In genomic region chr1:20939046-20939445, GRCm38 (mm10) we compare ENCODE assay signal across 9 mouse cellular contexts. TPM values are rescaled to one million over a fixed set of nuclear protein-coding genes. Genes with fewer than 3 reads are reported as not detected.
A peak's percentile ranks its signal among the peaks of the same experiment; 100 is the strongest.
DNase-seq lines count a peak whose midpoint lies in the region; ATAC-seq and TF ChIP-seq lines count a peak whose summit lies in the region.
"Had no signal": no experiment of that assay in that cellular context is flagged by ENCODE, and none has a peak within 500 bp of the region (broad histone marks: within the 10 kb centered on the region; RNA-seq: fewer than 3 reads in every experiment).

No protein-coding gene starts in this region.

- peak; percentile 92 for TF ChIP-seq CTCF in hindbrain, postnatal 0 days (IDR thresholded peaks at IDR 0.05; ENCODE audit: low read depth)
- peak; percentile 96 for TF ChIP-seq CTCF in stomach, postnatal 0 days (IDR thresholded peaks at IDR 0.05; ENCODE audit: low read depth)

- WGBS in forebrain, embryonic 10.5 days, result 39% methylated on average over 3 of the region's 3 CpGs
- 32% methylated on average over 3 of the region's 3 CpGs for WGBS in hindbrain, postnatal 0 days
- 34% methylated on average over 3 of the region's 3 CpGs for WGBS in midbrain, embryonic 12.5 days
- 22% methylated on average over 3 of the region's 3 CpGs for WGBS in stomach, postnatal 0 days

- H3K27ac ChIP-seq in forebrain, embryonic 10.5 days, result no peak overlapping the region
- H3K27ac ChIP-seq in hindbrain, postnatal 0 days, result no peak overlapping the region
- H3K27ac ChIP-seq in midbrain, embryonic 12.5 days (replicated peaks), result no peak overlapping the region
- no peak overlapping the region for H3K27ac ChIP-seq in stomach, postnatal 0 days (replicated peaks)
- H3K27ac ChIP-seq: embryonic facial prominence, embryonic 12.5 days had no signal

- H3K27me3 ChIP-seq in forebrain, embryonic 10.5 days (ENCODE audit: poor library complexity, severe bottlenecking), result no peaks in the 10 kb centered on the region
- H3K27me3 ChIP-seq in hindbrain, postnatal 0 days (ENCODE audit: insufficient read depth, low read length), result no peaks in the 10 kb centered on the region
- H3K27me3 ChIP-seq in midbrain, embryonic 12.5 days, result no peaks in the 10 kb centered on the region
- no peaks in the 10 kb centered on the region for H3K27me3 ChIP-seq in stomach, postnatal 0 days (ENCODE audit: control insufficient read depth, insufficient read depth, low read length)
- H3K27me3 ChIP-seq: embryonic facial prominence, embryonic 12.5 days had no signal

- H3K4me3 ChIP-seq in forebrain, embryonic 10.5 days, result no peak overlapping the region
- no peak overlapping the region for H3K4me3 ChIP-seq in hindbrain, postnatal 0 days (ENCODE audit: low read length)
- no peak overlapping the region for H3K4me3 ChIP-seq in midbrain, embryonic 12.5 days
- H3K4me3 ChIP-seq in stomach, postnatal 0 days (ENCODE audit: low read depth, low read length), result no peak overlapping the region
- H3K4me3 ChIP-seq: embryonic facial prominence, embryonic 12.5 days had no signal

- peak; percentile 59 to 69 for DNase-seq in left cerebral cortex, adult 18-20 months (ENCODE audit: low spot score in 2 of 2)
- no peak for DNase-seq in left cerebral cortex, adult 8-10 months (ENCODE audit: low spot score in 2 of 2)
- peak; percentile 71 for DNase-seq in R1 (ENCODE audit: low read depth, low spot score)
- DNase-seq in forebrain, embryonic 10.5 days (ENCODE audit: extremely low spot score, low spot score), result peak; percentile 27
- DNase-seq in hindbrain, postnatal 0 days (ENCODE audit: low spot score), result peak; percentile 89
- peak; percentile 64 to 71 for DNase-seq in layer of hippocampus, postnatal 10 days (ENCODE audit: low spot score in 2 of 2)
- peak; percentile 44 for DNase-seq in stomach, postnatal 0 days (ENCODE audit: low spot score)

- ATAC-seq in hindbrain, postnatal 0 days, result peak; percentile 81
- ATAC-seq in midbrain, embryonic 12.5 days (ENCODE audit: low FRiP score, low read depth), result peak; percentile 70
- peak; percentile 60; the same call in 1 of the 2 replicates for ATAC-seq in stomach, postnatal 0 days (ENCODE audit: low FRiP score, low TSS enrichment)

- H3K4me1 ChIP-seq in forebrain, embryonic 10.5 days, result no peaks in the 10 kb centered on the region
- no peaks in the 10 kb centered on the region for H3K4me1 ChIP-seq in hindbrain, postnatal 0 days (ENCODE audit: insufficient read depth, low read length)
- H3K4me1 ChIP-seq in midbrain, embryonic 12.5 days, result no peaks in the 10 kb centered on the region
- no peaks in the 10 kb centered on the region for H3K4me1 ChIP-seq in stomach, postnatal 0 days (replicated peaks; ENCODE audit: control insufficient read depth, insufficient read depth)
- H3K4me1 ChIP-seq: embryonic facial prominence, embryonic 12.5 days had no signal

- H3K9ac ChIP-seq in hindbrain, postnatal 0 days (replicated peaks; ENCODE audit: low read length), result no peak overlapping the region
- no peak overlapping the region for H3K9ac ChIP-seq in midbrain, embryonic 12.5 days (replicated peaks)
- no peak overlapping the region for H3K9ac ChIP-seq in stomach, postnatal 0 days (ENCODE audit: low read length)
- H3K9ac ChIP-seq: embryonic facial prominence, embryonic 12.5 days had no signal

- no peak for TF ChIP-seq EP300 in stomach, postnatal 0 days (optimal IDR thresholded peaks at IDR 0.05)

- peaks cover 7% of the 10 kb centered on the region; the same call in 1 of the 2 replicates for H3K9me3 ChIP-seq in forebrain, embryonic 10.5 days
- no peaks in the 10 kb centered on the region for H3K9me3 ChIP-seq in hindbrain, postnatal 0 days (ENCODE audit: low read length)
- peaks cover 5% of the 10 kb centered on the region; the same call in 1 of the 2 replicates for H3K9me3 ChIP-seq in midbrain, embryonic 12.5 days
- H3K9me3 ChIP-seq in stomach, postnatal 0 days (ENCODE audit: control insufficient read depth, low read length), result no peaks in the 10 kb centered on the region
- H3K9me3 ChIP-seq: embryonic facial prominence, embryonic 12.5 days had no signal

- H3K36me3 ChIP-seq in forebrain, embryonic 10.5 days (replicated peaks), result peaks cover 14% of the 10 kb centered on the region
- peaks cover 5% of the 10 kb centered on the region for H3K36me3 ChIP-seq in hindbrain, postnatal 0 days (ENCODE audit: insufficient read depth, low read length)
- peaks cover 14% of the 10 kb centered on the region for H3K36me3 ChIP-seq in midbrain, embryonic 12.5 days
- no peaks in the 10 kb centered on the region; the same call in 1 of the 2 replicates for H3K36me3 ChIP-seq in stomach, postnatal 0 days (ENCODE audit: control insufficient read depth, insufficient read depth, low read length)

- no peak overlapping the region for H3K4me2 ChIP-seq in hindbrain, postnatal 0 days (ENCODE audit: low read depth, low read length)
- no peak overlapping the region for H3K4me2 ChIP-seq in midbrain, embryonic 12.5 days (replicated peaks)
- H3K4me2 ChIP-seq in stomach, postnatal 0 days (replicated peaks; ENCODE audit: low read depth), result no peak overlapping the region
- H3K4me2 ChIP-seq: embryonic facial prominence, embryonic 12.5 days had no signal

RNA-seq across cellular contexts. Expression of gene Efhc1, which starts 12.4 kb away (rescaled TPM):
- total RNA-seq in left cerebral cortex, adult 18-20 months (2021), result under 1 TPM; 0.61 to 0.93 TPM
- total RNA-seq in left cerebral cortex, adult 8-10 months (2022), result 1 to 10 TPM; 1.2 to 2.5 (median 2.3) TPM
- 1.3 and 2.1 TPM in 2 replicates for polyA plus RNA-seq in forebrain, embryonic 10.5 days (2016; fragmentation: Nextera tagmentation; extraction: Ambion mirVana)
- total RNA-seq in hindbrain, postnatal 0 days (2014; rRNA removed), result 2.7 and 8.1 TPM in 2 replicates
- polyA plus RNA-seq in hindbrain, postnatal 0 days (2015; fragmentation: Nextera tagmentation; extraction: Ambion mirVana), result 3.4 and 3.9 TPM in 2 replicates
- total RNA-seq in layer of hippocampus, postnatal 10 days (2021), result 1 to 10 TPM; 4.2 to 4.5 TPM
- polyA plus RNA-seq in midbrain, embryonic 12.5 days (2016; fragmentation: Nextera tagmentation; extraction: Ambion mirVana), result 1.8 and 2.0 TPM in 2 replicates
- 1.5 and 1.7 TPM in 2 replicates for polyA plus RNA-seq in stomach, postnatal 0 days (2015; fragmentation: Nextera tagmentation; extraction: Ambion mirVana)

RNA-seq across cellular contexts. Expression of gene Paqr8, which starts 48.6 kb away (rescaled TPM):
- 100 to 1,000 TPM; 110 to 114 TPM for total RNA-seq in left cerebral cortex, adult 18-20 months (2021)
- total RNA-seq in left cerebral cortex, adult 8-10 months (2022), result 100 to 1,000 TPM in 3 of 4 experiments, 10 to 100 TPM in 1; 90.4 to 114 (median 108) TPM
- 5.5 and 5.6 TPM in 2 replicates for polyA plus RNA-seq in forebrain, embryonic 10.5 days (2016; fragmentation: Nextera tagmentation; extraction: Ambion mirVana)
- 187 and 212 TPM in 2 replicates for total RNA-seq in hindbrain, postnatal 0 days (2014; rRNA removed)
- polyA plus RNA-seq in hindbrain, postnatal 0 days (2015; fragmentation: Nextera tagmentation; extraction: Ambion mirVana), result 47.8 and 51.6 TPM in 2 replicates
- 100 to 1,000 TPM in 1 of 2 experiments, 10 to 100 TPM in 1; 93.1 to 132 TPM for total RNA-seq in layer of hippocampus, postnatal 10 days (2021)
- polyA plus RNA-seq in midbrain, embryonic 12.5 days (2016; fragmentation: Nextera tagmentation; extraction: Ambion mirVana), result 8.9 and 11.8 TPM in 2 replicates
- polyA plus RNA-seq in stomach, postnatal 0 days (2015; fragmentation: Nextera tagmentation; extraction: Ambion mirVana), result 10.5 and 12.1 TPM in 2 replicates

Comparison
In these comparisons a context has a peak if more than half of its experiments do, and no peak if none do; other contexts are left out.
1. DNase-seq: peak in left cerebral cortex, adult 18-20 months (2 of 2), R1 (single experiment), forebrain, embryonic 10.5 days (single experiment), hindbrain, postnatal 0 days (single experiment), layer of hippocampus, postnatal 10 days (2 of 2) and stomach, postnatal 0 days (single experiment); none in left cerebral cortex, adult 8-10 months (0 of 2).
2. Peak in every context shown above with its lines, with median percentiles within 50 percentile points of each other: ATAC-seq.